Mouse (Mus musculus): Measurements from ENCODE around the gene Smim23.

The Smim23 gene

GRCm38 (mm10) chr11:32824505-32824904, at the start of gene Smim23:
Smim23 (minus strand) TSS chr11:32824605.
- DNase-seq (ENCODE audit: low spot score in 2 of 2) = no peak

- DNase-seq (ENCODE audit: low spot score in 2 of 2) = no peak
These were observed 44.4 kb upstream of the Smim23 start for GRCm38 (mm10) chr11:32868619-32869383.

GRCm38 (mm10) chr11:32864615-32865014, 40.2 kb upstream of the Smim23 start:
- no peak for DNase-seq (ENCODE audit: low spot score in 2 of 2)

- DNase-seq (ENCODE audit: low spot score in 2 of 2) = no peak
These were observed 33.0 kb upstream of the Smim23 start for GRCm38 (mm10) chr11:32857418-32857879.

- DNase-seq (ENCODE audit: low spot score in 2 of 2) = no peak
These were observed 22.3 kb upstream of the Smim23 start for GRCm38 (mm10) chr11:32846682-32847222.

GRCm38 (mm10) chr11:32841169-32841568, 16.8 kb upstream of the Smim23 start:
- no peak for DNase-seq (ENCODE audit: low spot score in 2 of 2)

GRCm38 (mm10) chr11:32840256-32840655, 15.9 kb upstream of the Smim23 start:
- DNase-seq (ENCODE audit: low spot score in 2 of 2) = no peak

- no peak for DNase-seq (ENCODE audit: low spot score in 2 of 2)
These were observed 10.6 kb upstream of the Smim23 start for GRCm38 (mm10) chr11:32835022-32835421.

- no peak for DNase-seq (ENCODE audit: low spot score in 2 of 2)
These were observed 10.0 kb upstream of the Smim23 start for GRCm38 (mm10) chr11:32834367-32834918.

- DNase-seq (ENCODE audit: low spot score in 2 of 2) = no peak
These were observed 6.8 kb downstream of the Smim23 start for GRCm38 (mm10) chr11:32817566-32817965.

GRCm38 (mm10) chr11:32814286-32814685, 10.1 kb downstream of the Smim23 start:
- no peak for DNase-seq (ENCODE audit: low spot score in 2 of 2)

- DNase-seq (ENCODE audit: low spot score in 2 of 2) = no peak
These were observed 15.3 kb downstream of the Smim23 start for GRCm38 (mm10) chr11:32809091-32809490.

GRCm38 (mm10) chr11:32805958-32806357, 18.4 kb downstream of the Smim23 start:
- peak in 1 of 2 experiments; percentile 6 for DNase-seq (ENCODE audit: low spot score in 2 of 2)

GRCm38 (mm10) chr11:32803658-32804057, 20.7 kb downstream of the Smim23 start:
- no peak for DNase-seq (ENCODE audit: low spot score in 2 of 2)

GRCm38 (mm10) chr11:32801715-32802114, 22.7 kb downstream of the Smim23 start:
- no peak for DNase-seq (ENCODE audit: low spot score in 2 of 2)

- no peak for DNase-seq (ENCODE audit: low spot score in 2 of 2)
These were observed 23.5 kb downstream of the Smim23 start for GRCm38 (mm10) chr11:32800929-32801375.

GRCm38 (mm10) chr11:32798445-32798844, 26.0 kb downstream of the Smim23 start:
- DNase-seq (ENCODE audit: low spot score in 2 of 2) = no peak

GRCm38 (mm10) chr11:32794759-32795445, 29.5 kb downstream of the Smim23 start:
- DNase-seq (ENCODE audit: low spot score in 2 of 2) = no peak

GRCm38 (mm10) chr11:32786201-32786600, 38.2 kb downstream of the Smim23 start:
- DNase-seq (ENCODE audit: low spot score in 2 of 2) = no peak

GRCm38 (mm10) chr11:32785591-32786147, 38.7 kb downstream of the Smim23 start:
- no peak for DNase-seq (ENCODE audit: low spot score in 2 of 2)

GRCm38 (mm10) chr11:32782724-32783123, 41.7 kb downstream of the Smim23 start:
- no peak for DNase-seq (ENCODE audit: low spot score in 2 of 2)

Data from heart, adult 9 months (tissue).